Mouse (Mus musculus): Measurements from ENCODE around the gene Hoxb5. TPM values are rescaled to one million over a fixed set of nuclear protein-coding genes. Genes with fewer than 3 reads are reported as not detected.

The Hoxb5 gene
- total RNA-seq, 1 experiment from 2014 or later: not detected

DNA sequence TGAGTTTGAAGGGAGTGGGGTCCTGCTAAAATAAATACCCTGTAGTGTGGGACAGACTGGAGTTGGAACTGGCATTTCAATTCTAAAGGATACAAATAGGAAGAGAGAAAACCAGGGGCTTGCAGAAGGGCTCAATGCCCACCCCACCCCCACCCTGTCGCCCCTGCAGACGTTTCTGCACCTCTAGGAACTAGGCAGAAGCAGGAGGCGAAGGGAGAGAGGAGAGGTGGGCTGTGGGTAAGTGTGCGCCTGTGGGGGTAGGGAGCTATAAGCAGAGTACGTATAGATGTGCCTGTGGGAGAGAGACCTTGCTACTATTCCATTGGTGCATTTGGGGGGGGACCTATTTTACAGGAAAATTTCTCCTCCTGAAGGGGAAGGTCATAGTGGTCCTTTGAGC is 24.6 kb downstream of the Hoxb5 start:
- no peak for ATAC-seq (ENCODE audit: extremely low read depth, insufficient number of reproducible peaks, low FRiP score, poor library complexity, severe bottlenecking)

DNA sequence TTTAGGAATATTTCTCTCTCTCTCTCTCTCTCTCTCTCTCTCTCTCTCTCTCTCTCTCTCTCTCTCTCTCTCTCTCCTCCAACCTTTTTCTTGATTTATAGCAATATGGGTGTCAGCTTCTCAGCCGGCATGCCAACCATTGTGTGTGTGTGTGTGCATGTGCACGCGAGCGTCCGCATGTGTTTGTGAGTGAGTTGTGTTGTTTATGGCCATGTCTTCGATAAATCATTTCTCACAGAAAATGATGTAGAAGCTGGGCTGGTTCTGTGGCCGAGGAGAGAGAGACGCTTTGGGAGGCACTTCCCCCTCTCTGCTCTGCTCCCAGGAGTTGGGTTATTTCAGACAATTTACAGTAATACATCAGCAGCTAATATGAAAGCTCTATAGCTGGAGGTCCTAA is 25.5 kb downstream of the Hoxb5 start:
- ATAC-seq (ENCODE audit: extremely low read depth, insufficient number of reproducible peaks, low FRiP score, poor library complexity, severe bottlenecking): no peak

DNA sequence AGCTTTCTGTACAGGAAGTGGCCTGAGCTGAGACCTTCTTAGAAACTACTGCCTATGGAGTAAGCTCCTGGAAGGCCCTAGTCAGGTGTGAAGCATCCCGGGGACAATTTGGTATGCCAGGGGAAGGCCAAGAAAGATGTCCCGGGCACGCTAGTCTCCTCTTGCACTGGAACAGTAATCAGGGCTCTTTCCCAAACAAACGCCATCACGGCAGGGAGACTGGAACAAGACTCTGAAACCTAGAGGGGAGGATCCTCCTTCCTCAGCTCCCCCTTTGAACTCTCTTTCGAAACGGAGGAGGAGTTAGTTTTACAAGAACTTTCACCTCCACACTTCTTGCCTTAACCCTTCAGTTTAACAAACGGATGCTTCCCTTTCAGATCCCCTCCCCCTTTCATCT is 29.0 kb downstream of the Hoxb5 start:
- no peak for ATAC-seq (ENCODE audit: extremely low read depth, insufficient number of reproducible peaks, low FRiP score, poor library complexity, severe bottlenecking)

DNA sequence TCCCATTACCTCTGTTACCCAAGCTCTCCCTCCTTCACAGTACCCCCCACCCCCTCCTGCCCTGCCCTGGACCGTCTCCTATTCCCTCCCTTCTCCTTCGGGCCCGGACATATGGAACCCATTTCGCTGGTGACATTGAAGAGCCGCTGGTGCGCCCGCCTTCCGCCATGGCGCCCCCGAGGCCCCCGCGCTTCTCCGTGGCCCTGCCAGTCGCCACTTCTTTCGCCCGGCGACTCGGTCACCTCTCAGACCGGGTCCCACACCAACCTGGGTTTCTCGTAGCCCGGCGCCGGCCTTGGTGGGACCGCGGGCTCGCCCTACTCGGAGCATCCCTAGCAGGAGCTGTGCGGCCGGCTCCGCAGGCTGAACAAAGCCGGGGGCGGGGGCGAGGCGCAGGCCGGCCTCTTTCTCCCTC is 29.5 kb downstream of the Hoxb5 start:
- no peak for ATAC-seq (ENCODE audit: extremely low read depth, insufficient number of reproducible peaks, low FRiP score, poor library complexity, severe bottlenecking)

DNA sequence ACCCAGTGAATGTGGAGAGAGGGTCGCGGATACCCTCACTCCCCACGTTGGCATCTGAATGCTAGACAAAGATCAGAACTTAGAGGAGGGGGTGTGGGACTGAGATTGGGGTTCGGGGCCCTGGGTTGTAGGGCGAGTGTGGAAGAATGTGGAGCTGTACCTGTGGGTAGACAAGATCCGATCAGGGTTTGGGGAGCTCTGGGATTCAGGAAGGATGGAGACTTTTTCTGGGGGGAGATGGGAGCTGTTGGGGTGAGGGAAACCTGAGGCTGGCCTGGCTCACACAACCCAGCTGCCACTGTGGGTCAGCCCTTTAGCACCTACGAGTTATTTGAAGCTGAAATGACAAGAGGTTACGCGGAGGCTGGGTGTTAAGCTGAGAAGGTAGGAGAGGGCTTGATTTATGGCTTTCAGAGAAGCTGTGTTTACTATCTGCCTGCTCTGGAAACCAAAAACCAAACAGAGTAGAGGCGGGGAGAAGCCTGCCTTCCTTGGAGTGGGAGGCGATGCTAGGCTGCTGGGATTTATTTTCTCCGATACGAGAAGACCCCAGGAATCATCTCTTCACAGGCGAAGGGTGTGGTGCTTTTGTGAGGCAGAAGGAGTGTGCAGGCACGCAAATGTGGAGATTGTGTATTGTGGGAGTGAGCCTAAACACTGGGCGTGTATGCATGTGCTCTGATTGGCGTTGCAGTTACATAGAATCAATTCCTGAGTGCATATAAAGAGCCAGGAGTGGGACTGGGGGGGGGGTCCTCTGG is 30.3 kb downstream of the Hoxb5 start:
- ATAC-seq (ENCODE audit: extremely low read depth, insufficient number of reproducible peaks, low FRiP score, poor library complexity, severe bottlenecking): no peak

DNA sequence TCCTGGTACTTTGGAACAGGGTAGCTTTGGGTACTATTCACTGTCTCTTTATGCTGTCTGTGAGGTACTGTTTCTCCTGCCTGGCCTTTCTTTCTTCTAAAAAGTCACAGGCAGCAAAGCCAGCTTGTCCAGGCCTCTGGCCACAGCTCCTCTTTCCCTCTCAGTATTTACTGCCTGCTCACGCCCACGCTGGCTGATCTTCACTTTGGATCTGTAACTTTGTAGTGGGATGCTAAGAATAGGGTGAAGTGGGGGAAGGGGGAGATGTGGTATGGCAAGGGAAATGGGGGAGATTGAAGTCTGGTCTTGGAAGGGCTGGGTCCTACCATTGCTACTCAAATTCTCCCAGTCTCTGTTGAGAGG is 30.8 kb downstream of the Hoxb5 start:
- no peak for ATAC-seq (ENCODE audit: extremely low read depth, insufficient number of reproducible peaks, low FRiP score, poor library complexity, severe bottlenecking)

DNA sequence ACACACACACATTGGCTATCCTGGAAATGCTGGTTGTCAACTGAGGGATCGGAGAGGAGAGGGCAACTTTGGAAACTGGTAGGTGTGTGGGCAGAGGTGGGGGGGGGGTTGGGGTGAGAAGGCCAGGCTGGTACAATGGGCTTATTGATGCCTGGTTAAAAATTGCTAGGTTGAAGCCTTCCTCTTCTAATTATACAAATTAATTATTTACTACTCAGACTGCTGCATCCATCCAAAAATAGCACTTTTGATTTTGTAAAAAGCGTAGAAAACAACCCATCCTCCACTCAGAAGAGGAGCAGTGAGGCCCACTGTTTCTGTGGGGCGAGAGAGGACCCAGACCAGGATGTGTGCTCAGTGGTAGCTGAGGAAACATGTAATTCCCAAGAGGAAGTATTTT is 31.9 kb downstream of the Hoxb5 start:
- ATAC-seq (ENCODE audit: extremely low read depth, insufficient number of reproducible peaks, low FRiP score, poor library complexity, severe bottlenecking): no peak

DNA sequence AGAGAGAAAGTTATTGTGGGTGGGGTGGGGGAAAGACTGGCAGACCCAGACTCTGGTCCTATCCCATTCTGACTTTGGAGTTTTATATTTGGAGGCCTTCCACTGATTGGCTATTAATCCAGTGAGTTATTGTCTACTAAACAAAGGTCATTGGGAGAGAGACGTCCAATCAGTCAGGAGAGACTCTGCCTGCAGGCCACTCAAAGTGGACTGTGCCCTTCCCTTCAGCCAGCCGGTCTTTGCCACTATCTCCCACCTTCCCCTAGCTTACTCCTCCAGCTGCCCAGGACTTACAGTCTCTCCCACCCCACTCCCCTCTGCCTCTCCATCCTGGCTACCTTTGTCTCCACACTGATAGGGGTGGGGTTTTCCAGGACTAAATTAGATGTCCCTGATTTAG is 33.5 kb downstream of the Hoxb5 start:
- ATAC-seq (ENCODE audit: extremely low read depth, insufficient number of reproducible peaks, low FRiP score, poor library complexity, severe bottlenecking): no peak

DNA sequence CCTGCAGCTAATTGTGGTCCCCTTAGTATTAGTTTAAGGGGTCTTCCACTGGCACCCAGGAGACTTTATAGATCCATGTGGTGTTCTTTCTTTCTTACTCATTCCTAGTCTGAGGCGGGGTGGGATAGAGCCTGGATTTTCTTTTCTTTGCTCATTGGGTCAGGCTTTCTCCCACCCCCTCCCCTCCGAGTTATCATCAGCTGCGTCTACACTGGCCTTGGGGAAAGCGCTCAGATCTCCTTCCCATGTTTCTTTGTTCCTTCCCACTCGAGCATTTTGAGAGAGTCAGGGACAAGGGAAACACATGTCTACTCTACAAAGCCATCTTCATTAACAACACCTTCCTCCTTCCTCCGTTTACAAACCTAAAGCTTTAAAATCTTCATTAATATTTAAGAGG is 33.9 kb downstream of the Hoxb5 start:
- no peak for ATAC-seq (ENCODE audit: extremely low read depth, insufficient number of reproducible peaks, low FRiP score, poor library complexity, severe bottlenecking)

DNA sequence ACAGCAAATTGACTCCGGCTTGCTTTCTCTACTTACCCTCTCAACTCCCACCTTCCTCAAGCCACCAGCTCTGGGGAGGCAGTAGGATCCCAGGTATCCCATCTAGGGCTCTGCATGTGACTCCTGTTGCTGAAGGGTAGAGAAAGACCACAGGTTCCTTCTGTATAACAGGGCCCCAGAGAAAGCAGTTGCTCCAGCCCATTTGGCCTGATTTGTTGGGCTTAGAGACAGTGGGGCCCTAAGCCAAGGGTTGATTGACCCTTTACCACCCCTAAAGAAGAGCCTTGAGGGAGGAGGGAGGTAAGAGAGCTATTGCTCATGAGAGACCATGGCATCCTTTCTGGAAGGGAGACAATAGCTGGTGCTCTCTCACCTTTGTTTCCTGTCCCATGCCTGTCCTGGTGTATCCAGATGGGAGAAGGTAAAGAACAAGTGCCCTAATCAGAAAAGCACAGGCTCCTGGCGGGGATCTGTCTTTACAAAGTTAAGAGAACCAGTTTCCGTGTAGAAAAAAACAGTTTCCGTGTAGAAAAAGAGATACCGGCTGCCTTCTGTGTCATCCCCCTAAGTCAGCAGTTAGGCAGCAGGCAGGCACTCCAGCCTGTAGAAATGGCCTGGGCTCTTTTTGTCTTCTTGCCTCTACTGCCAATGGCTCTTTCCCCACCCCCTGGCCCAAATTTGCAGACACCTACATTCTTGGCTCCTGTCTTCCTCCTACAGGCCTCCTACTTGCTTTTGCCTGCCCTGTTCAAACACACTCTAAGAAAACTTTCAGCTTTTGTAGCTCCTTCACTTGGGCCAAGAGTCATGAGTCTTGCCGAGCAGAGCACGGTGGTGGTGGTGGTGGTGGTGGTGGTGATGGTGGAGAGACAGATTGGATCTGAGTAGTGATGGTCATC is 36.1 kb downstream of the Hoxb5 start:
- ATAC-seq (ENCODE audit: extremely low read depth, insufficient number of reproducible peaks, low FRiP score, poor library complexity, severe bottlenecking): no peak

DNA sequence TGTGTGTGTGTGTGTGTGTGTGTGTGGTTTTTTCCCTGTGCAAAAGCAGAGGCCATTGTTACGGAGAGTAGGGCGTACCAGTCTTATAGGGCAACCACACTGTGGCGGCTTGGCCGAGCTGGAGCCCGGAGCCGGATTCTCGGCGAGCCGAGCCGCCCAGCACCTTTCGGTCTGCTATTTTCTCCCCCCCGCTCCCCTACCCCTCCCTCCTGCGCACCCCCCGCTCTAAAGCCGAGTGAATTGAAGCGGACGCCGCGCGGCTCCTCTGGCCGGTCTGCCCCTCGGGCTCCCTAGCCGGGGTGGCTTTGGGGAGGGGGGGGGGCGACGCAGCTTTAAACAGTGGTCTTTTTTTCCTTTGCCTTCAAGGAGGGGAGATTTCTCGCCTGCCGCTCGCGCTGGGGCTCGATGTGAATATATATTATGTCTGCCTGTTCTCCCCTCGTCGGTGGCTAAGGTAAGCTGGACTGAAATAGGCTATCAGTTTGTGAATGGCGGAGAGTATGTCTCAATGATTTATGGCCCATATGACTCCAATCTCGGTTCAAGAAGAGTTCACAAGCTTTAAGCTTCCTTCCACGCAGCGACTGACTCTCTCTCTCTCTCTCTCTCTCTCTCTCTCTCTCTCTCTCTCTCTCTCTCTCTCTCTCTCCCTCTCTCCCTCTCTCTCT is 37.7 kb downstream of the Hoxb5 start:
- no peak for ATAC-seq (ENCODE audit: extremely low read depth, insufficient number of reproducible peaks, low FRiP score, poor library complexity, severe bottlenecking)

DNA sequence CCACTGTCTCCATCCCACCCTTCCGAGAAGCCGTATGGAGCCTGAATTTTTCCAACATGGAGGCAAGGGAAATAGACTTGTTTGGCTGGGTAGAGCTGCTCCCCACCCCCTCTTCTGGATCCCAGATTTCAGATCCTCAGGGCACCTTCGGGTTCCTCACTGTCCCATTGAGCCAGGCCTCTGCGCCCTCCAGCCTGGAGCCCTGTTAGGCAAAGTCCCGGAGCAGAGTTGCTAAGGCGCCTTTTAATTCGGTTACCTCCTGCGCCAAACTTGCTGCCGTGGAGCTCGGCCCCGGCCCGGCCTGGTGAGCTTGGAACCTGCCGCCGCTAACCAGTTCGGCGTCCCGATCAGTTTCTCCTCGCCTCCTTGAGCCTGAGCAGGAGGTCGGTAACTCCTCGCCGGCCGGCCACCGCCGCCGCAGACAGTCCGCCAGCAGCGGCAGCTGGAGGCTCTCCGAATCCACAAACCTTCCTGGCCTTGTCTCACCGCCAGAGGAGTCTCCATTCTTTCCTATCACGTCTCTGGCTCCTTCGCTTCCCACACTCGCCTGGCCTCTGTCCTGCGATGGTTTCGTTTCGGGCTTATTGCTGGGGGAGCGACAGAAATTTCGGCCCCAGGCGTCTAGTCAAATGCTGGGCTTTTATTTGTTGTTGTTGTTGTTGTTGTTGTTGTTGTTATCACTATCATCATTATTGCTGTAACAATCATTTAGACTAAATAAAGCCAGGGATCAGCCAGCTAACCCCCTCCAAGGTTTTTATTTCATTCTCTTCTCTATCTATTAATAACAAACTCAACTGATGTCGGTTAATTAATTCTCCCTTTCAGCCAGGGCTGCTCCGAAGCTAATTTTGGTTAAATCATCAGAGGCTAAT is 38.8 kb downstream of the Hoxb5 start:
- ATAC-seq (ENCODE audit: extremely low read depth, insufficient number of reproducible peaks, low FRiP score, poor library complexity, severe bottlenecking): no peak

DNA sequence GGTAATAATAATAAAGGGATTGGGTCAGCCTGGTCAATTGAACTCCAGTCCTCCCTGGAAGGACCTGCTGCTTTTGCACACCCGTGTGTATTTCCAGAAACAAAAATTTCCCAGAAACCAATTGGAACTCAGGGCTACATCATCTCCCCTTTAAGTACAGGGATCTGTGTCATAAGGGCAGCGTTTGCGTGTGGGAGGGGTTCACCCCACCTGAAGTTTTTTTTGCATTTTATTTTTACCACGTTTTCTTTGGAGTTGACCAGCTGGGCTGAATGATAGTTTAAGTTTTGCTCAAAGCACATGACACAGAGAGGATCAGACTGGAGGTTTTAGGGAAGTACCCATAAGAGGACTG is 39.4 kb downstream of the Hoxb5 start:
- no peak for ATAC-seq (ENCODE audit: extremely low read depth, insufficient number of reproducible peaks, low FRiP score, poor library complexity, severe bottlenecking)

DNA sequence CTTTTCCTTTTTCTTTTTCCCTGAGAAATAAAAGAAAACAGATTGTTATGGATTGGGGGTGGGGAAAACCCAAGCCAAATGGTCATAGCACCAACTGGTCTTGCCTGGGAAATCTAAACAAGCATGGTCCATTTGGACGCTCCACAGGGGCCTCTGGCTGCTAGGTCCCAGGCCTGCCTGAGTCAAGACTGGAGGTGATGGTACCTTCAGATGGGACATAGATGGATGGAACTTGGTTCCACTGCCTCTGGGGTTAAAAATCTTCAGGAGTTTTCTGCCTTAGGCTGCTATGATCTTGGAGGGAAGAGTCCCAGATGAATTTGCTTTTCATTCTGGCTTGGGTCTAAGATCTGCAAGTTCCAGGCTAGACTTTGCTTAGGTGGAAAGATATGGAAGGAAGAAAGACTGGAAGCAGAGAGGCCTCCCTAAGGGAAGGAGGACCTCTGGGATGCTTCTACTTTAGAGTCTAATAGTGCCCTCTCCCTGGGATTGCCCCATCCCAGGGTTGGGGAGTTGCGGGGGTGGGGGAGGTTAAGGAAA is 40.1 kb downstream of the Hoxb5 start:
- ATAC-seq (ENCODE audit: extremely low read depth, insufficient number of reproducible peaks, low FRiP score, poor library complexity, severe bottlenecking): no peak

DNA sequence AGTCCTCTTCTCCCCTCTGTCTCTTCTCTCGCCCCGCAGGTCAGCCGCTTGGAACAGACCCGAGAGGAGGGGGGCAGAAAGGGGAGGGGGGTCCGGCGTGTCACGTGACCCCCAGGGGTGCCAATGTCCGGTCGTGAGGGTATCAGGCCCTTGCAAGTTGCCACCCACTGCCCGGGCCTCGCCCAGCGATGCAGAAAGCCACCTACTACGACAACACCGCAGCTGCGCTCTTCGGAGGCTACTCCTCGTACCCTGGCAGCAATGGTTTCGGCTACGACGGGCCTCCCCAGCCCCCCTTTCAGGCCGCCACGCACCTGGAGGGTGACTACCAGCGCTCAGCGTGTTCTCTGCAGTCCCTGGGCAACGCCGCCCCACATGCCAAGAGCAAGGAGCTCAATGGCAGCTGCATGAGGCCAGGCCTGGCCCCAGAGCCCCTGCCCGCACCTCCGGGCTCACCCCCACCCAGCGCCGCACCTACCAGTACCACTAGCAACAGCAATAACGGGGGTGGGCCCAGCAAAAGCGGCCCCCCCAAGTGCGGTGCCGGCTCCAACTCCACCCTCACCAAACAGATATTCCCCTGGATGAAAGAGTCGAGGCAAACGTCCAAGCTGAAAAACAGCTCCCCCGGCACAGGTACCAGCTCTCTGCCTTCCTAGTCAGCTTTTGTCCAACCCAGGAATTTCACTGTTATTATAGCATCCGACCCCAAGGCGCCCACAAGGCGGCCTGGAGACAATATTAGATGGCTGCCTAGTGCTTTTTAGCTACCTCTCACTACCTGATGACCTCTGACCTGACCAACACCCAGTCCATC is 41.1 kb downstream of the Hoxb5 start:
- no peak for ATAC-seq (ENCODE audit: extremely low read depth, insufficient number of reproducible peaks, low FRiP score, poor library complexity, severe bottlenecking)

DNA sequence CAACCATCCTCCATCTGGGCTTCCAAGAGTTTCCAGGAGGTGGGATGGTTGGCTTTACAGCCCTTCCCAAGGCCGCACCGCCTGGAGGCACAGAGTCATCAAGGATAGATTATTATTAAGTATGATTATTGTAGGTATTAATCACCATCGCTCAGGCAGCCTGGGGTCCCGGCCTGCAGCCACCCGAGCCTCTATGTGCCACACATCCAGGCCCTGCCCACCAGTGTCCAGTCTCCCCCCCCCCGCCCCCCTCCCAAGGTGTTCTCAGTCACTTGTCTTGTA is 41.7 kb downstream of the Hoxb5 start:
- ATAC-seq (ENCODE audit: extremely low read depth, insufficient number of reproducible peaks, low FRiP score, poor library complexity, severe bottlenecking): no peak

DNA sequence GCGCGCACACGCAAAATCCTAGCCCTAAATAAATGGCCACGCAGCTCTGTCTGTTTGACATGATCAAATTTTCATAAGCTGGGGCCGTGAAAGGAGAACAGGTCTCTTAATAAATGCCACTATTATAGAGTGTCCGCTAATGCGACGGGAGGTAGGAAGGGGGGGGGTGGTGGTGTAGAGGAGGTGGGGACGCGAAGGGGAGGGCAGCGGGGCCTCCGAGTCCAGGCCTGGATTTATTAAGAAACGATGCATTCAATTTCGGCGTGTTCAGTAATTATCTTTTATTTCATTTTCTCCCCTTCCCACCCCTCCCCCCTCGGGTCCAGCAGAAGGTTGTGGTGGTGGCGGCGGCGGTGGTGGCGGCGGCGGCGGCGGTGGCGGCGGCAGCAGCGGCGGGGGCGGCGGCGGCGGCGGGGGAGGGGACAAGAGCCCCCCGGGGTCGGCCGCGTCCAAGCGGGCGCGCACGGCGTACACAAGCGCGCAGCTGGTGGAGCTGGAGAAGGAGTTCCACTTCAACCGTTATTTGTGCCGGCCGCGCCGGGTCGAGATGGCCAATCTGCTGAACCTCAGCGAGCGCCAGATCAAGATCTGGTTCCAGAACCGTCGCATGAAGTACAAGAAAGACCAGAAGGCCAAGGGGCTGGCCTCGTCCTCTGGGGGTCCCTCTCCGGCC is 42.2 kb downstream of the Hoxb5 start:
- ATAC-seq (ENCODE audit: extremely low read depth, insufficient number of reproducible peaks, low FRiP score, poor library complexity, severe bottlenecking): no peak
